Mouse (Mus musculus) liver, postnatal 0 days (tissue): ENCODE results near the gene Polr2m. TPM values are rescaled to one million over a fixed set of nuclear protein-coding genes. Genes with fewer than 3 reads are reported as not detected.

Experiments
- ATAC-seq: fragments of 200-750 bp; cut with Nextera tagmentation; 2 replicates; pipeline ENCODE4 v1.8.0; 2017; ENCODE audit warnings: mild to moderate bottlenecking, moderate library complexity
- DNase-seq: peaks from one replicate; pipeline ENCODE4 v3.0.0-alpha.2; 2016
- H3K27ac ChIP-seq: fragments of 300-500 bp; sonication (generic); 2 replicates; pipeline ENCODE4 v1.5.1; 2014; ENCODE audit warnings: antibody characterized with exemption, moderate library complexity, mild to moderate bottlenecking, low read depth
- H3K27me3 ChIP-seq: fragments of 300-500 bp; sonication (generic); 2 replicates; pipeline ENCODE4 v1.6.1; 2014; ENCODE audit warnings: low read length, control low read depth, mixed read lengths; ENCODE audit not compliant: insufficient read depth
- H3K36me3 ChIP-seq: fragments of 300-500 bp; sonication (generic); replicated peaks from 2 replicates; pipeline ENCODE4 v1.6.1; 2014; ENCODE audit warnings: mild to moderate bottlenecking, control low read depth, low read length, moderate library complexity, mixed read lengths; ENCODE audit not compliant: insufficient read depth
- H3K4me1 ChIP-seq: fragments of 300-500 bp; sonication (generic); 2 replicates; pipeline ENCODE4 v1.6.1; 2014; ENCODE audit warnings: antibody characterized with exemption, mild to moderate bottlenecking, control low read depth; ENCODE audit not compliant: insufficient read depth
- H3K4me2 ChIP-seq: fragments of 300-500 bp; sonication (generic); 2 replicates; pipeline ENCODE4 v1.6.1; 2014; ENCODE audit warnings: low read depth, mild to moderate bottlenecking, low read length, moderate library complexity, mixed read lengths
- H3K4me3 ChIP-seq: fragments of 300-500 bp; sonication (generic); 2 replicates; pipeline ENCODE4 v1.5.1; 2014; ENCODE audit warnings: low read depth, low read length
- H3K9ac ChIP-seq: fragments of 300-500 bp; sonication (generic); replicated peaks from 2 replicates; pipeline ENCODE4 v1.6.1; 2014; ENCODE audit warnings: mild to moderate bottlenecking, moderate library complexity
- H3K9me3 ChIP-seq: fragments of 300-500 bp; sonication (generic); 2 replicates; pipeline ENCODE4 v1.6.1; 2016; ENCODE audit warnings: mild to moderate bottlenecking, control low read depth, low read length, mixed read lengths
- CTCF ChIP-seq: sonication (generic); IDR thresholded peaks from 2 replicates; pipeline ENCODE4 v1.5.1; 2016; ENCODE audit warnings: antibody characterized with exemption, low read depth
- EP300 ChIP-seq: IDR thresholded peaks from 2 replicates; pipeline ENCODE4 v1.6.1; 2016; ENCODE audit warnings: antibody characterized with exemption, low read depth, mild to moderate bottlenecking
- WGBS: fragments of 180-500 bp; shearing (Covaris S2); extraction: QIAGEN DNeasy Blood & Tissue Kit; methylation state at CpG from one replicate; pipeline ENCODE4 v1.1.7; 2014; ENCODE audit not compliant: insufficient replicate concordance; 5-methylcytosine and 5-hydroxymethylcytosine counted together
- polyA plus RNA-seq: library from polyadenylated mRNA; unstranded; fragments of >200 nt; fragmentation: Nextera tagmentation; extraction: Ambion mirVana; gene quantifications from 2 replicates; pipeline ENCODE4 v1.2.1, GENCODE M21; 2015

Gene Polr2m
- polyA plus RNA-seq, 1 experiment from 2014 or later: 71.1 TPM

DNA sequence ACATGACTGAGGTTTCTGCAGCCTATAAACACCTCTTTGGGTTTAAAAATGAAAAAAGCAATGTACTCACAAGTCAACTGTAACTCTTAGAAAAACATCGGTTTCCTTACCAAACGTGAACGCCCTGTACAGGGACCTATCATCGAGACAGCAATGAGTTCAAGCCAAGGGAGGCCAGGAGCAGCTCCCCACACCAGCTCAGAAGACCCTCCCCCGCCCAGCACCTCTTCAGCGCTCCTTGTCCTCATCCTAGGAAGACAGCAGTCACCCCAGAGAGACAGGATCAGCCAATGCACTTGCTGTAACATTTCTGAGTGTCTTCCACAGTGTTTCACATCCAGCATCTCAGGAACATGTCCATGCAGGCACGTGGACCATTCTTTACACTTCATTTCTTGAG is 7.1 kb downstream of the Polr2m start:
- WGBS: 85% methylated on average over 7 of the region's 7 CpGs
- Histone ChIP-seq H3K4me3 (no peak overlapping the region), H3K27ac (no peak overlapping the region), H3K9ac (no peak overlapping the region), H3K27me3 (no peaks in the 10 kb centered on the region), H3K4me1 (peaks cover 5% of the 10 kb centered on the region; the same call in 1 of the 2 replicates), H3K36me3 (peaks cover 77% of the 10 kb centered on the region), H3K4me2 (no peak overlapping the region), H3K9me3 (no peaks in the 10 kb centered on the region)
- ATAC-seq (no peak), DNase-seq (no peak)
- TF ChIP-seq EP300 (no peak), CTCF (no peak)

DNA sequence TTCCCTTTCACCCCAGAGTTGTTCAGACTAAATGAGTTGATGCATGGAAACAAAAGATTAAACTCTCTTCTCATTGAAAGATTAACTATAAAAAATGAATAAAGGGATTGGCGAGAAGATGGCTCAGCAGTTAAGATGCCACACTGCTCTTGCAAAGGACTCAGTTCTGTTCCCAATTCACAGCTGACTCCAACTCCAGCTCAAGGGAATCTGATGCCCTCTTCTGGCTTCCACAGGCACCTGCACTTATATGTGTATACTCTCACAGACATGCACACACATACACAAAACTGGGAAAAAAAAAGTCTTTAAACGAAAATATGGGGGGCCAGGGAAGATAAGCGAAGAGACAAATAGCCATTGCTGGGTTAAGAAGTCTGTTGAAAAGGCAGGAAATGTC is 9.1 kb downstream of the Polr2m start:
- Histone ChIP-seq H3K4me1 (no peaks in the 10 kb centered on the region), H3K27ac (no peak overlapping the region), H3K4me2 (no peak overlapping the region), H3K4me3 (no peak overlapping the region), H3K9me3 (no peaks in the 10 kb centered on the region), H3K36me3 (peaks cover 57% of the 10 kb centered on the region), H3K27me3 (no peaks in the 10 kb centered on the region), H3K9ac (no peak overlapping the region)
- ATAC-seq (no peak), DNase-seq (no peak)
- TF ChIP-seq CTCF: 0 out of 2 replicates have a peak, but pooled peaks have one; percentile 5
- TF ChIP-seq EP300: no peak
- 89% methylated on average over 3 of the region's 3 CpGs for WGBS

DNA sequence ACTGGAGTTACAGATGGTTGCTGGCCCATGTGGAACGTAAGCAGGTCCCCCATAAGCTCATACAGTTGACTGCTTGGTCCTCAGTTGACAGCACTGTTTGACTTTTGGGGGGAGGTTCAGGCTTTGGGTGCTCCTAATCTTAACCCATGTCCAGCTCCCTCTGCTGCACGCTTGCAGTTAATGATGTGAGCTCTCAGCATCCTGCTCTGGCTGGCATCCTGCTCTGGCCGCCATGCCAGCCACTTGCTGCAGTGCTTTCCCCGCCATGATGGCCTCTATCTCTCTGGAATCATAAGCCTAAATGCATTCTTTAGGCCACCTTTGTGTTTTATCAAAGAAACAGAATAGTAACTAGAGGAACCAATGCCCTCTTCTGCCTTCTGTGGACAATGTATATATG is 10.2 kb downstream of the Polr2m start:
- H3K4me3 ChIP-seq: no peak overlapping the region
- no peak overlapping the region for H3K9ac ChIP-seq
- H3K4me2 ChIP-seq: no peak overlapping the region
- peaks cover 46% of the 10 kb centered on the region for H3K36me3 ChIP-seq
- no peaks in the 10 kb centered on the region for H3K4me1 ChIP-seq
- H3K9me3 ChIP-seq: no peaks in the 10 kb centered on the region
- H3K27me3 ChIP-seq: no peaks in the 10 kb centered on the region
- 87% methylated on average over 4 of the region's 4 CpGs for WGBS
- no peak overlapping the region for H3K27ac ChIP-seq
- no peak for ATAC-seq
- no peak for TF ChIP-seq EP300
- TF ChIP-seq CTCF: no peak
- no peak for DNase-seq

DNA sequence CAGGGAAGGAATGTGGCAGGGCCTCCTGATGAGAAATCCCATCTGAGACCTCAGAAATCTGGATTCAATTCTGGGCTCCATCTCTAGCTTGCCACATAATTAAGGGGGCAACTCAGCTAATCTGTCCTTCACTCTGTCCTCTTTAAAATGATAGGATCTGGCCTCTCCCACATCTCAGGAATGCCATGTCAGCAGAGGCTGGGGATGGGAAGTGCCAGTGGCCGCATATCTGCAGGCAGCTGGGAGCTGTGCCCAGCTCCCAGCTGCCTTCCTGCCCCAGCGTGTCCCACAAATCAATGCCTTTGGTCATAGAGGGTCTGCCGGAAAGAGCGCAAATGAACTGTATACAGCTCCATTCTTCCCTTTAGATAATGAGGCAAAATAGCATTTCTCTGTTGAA is 18.3 kb downstream of the Polr2m start:
- no peak overlapping the region for H3K4me3 ChIP-seq
- no peak overlapping the region for H3K4me2 ChIP-seq
- H3K4me1 ChIP-seq: no peaks in the 10 kb centered on the region
- no peaks in the 10 kb centered on the region for H3K36me3 ChIP-seq
- H3K27ac ChIP-seq: no peak overlapping the region
- no peak for DNase-seq
- no peaks in the 10 kb centered on the region for H3K27me3 ChIP-seq
- no peaks in the 10 kb centered on the region for H3K9me3 ChIP-seq
- ATAC-seq: no peak
- TF ChIP-seq EP300 (no peak), CTCF (no peak)
- H3K9ac ChIP-seq: no peak overlapping the region
- 79% methylated on average over 4 of the region's 4 CpGs for WGBS

DNA sequence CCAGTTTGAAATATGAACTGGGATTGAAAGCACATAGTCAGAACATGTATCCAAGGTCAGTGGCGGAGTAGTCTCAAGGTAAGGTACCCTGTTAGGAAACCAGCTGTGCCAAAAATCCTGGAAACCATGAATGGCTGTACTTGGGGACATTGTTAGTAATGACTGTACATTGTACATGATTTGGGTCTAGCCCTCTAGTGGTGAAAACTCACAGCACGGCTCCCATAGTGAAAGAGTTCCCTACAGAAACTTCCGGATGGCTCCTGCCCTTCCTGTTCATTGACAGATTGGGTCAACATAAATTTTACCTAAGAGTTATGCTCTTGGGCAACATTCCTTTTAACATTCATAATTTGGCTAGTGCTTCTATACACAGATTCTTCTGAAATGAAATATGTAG is 19.6 kb downstream of the Polr2m start:
- Histone ChIP-seq H3K9ac (no peak overlapping the region), H3K9me3 (no peaks in the 10 kb centered on the region), H3K4me3 (no peak overlapping the region), H3K27me3 (no peaks in the 10 kb centered on the region), H3K27ac (no peak overlapping the region), H3K4me1 (no peaks in the 10 kb centered on the region), H3K4me2 (no peak overlapping the region), H3K36me3 (no peaks in the 10 kb centered on the region)
- ATAC-seq (no peak), DNase-seq (peak; percentile 26)
- WGBS: 65% methylated on average over 3 of the region's 3 CpGs
- peak; percentile 63 for TF ChIP-seq CTCF
- TF ChIP-seq EP300: no peak

- Histone ChIP-seq H3K27ac (no peak overlapping the region), H3K4me2 (no peak overlapping the region), H3K36me3 (no peaks in the 10 kb centered on the region), H3K4me3 (no peak overlapping the region), H3K9ac (no peak overlapping the region), H3K9me3 (no peaks in the 10 kb centered on the region), H3K4me1 (no peaks in the 10 kb centered on the region), H3K27me3 (no peaks in the 10 kb centered on the region)
- no peak for DNase-seq
- 59% methylated on average over 13 of the region's 13 CpGs for WGBS
- TF ChIP-seq EP300: no peak
- no peak for TF ChIP-seq CTCF
- no peak for ATAC-seq
Measured at GRCm38 (mm10) chr9:71463072-71463667, 22.6 kb downstream of the Polr2m start.

DNA sequence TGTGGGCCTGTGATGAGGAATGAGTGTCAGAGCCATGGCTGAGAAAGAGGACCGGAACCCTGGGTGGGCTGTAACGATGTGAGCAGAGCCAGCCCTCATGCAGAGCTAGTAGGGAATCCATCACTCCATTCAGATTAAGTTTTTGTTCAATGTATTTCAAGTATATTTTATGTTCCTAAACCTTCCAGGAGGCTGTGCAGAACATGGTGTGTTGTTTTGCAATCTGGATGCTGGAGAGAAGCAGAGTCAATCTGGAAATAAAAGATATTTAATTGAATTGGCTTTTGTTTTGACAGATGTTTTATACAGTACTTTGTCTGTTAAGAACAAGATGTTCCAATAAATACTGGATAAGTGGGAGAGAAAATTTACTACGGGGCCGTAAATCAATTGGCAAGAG is 29.0 kb downstream of the Polr2m start:
- WGBS: 87% methylated on average over 4 of the region's 4 CpGs

More for the DNA sequence above, 29.0 kb downstream of the Polr2m start:
- H3K4me1 ChIP-seq: no peaks in the 10 kb centered on the region
- H3K4me2 ChIP-seq: no peak overlapping the region
- no peaks in the 10 kb centered on the region for H3K27me3 ChIP-seq
- H3K36me3 ChIP-seq: no peaks in the 10 kb centered on the region
- H3K9me3 ChIP-seq: no peaks in the 10 kb centered on the region
- ATAC-seq (no peak), DNase-seq (no peak)
- H3K27ac ChIP-seq: no peak overlapping the region
- no peak overlapping the region for H3K9ac ChIP-seq
- no peak overlapping the region for H3K4me3 ChIP-seq
- TF ChIP-seq EP300: no peak
- TF ChIP-seq CTCF: no peak
